In genomic region chr7:73657283-73657682, GRCm38 (mm10) we compare ENCODE assay signal across 15 mouse cellular contexts.
DNase-seq lines count a peak whose midpoint lies in the region; ATAC-seq lines count a peak whose summit lies in the region.
"Had no signal": no experiment of that assay in that cellular context is flagged by ENCODE, and none has a peak within 500 bp of the region (broad histone marks: within the 10 kb centered on the region; RNA-seq: fewer than 3 reads in every experiment).

No protein-coding gene starts in this region.

- no peaks in the 10 kb centered on the region for H3K9me3 ChIP-seq in embryonic facial prominence, embryonic 11.5 days (replicated peaks; ENCODE audit: control insufficient read depth, low read length)
- H3K9me3 ChIP-seq in embryonic facial prominence, embryonic 10.5 days = no peaks in the 10 kb centered on the region
- no peaks in the 10 kb centered on the region for H3K9me3 ChIP-seq in heart, embryonic 16.5 days (replicated peaks; ENCODE audit: control insufficient read depth, low read length)
- H3K9me3 ChIP-seq in midbrain, embryonic 10.5 days (replicated peaks) = no peaks in the 10 kb centered on the region
- H3K9me3 ChIP-seq: megakaryocyte, embryonic 14.5 days; neural tube, embryonic 13.5 days had no signal

- peak; percentile 6 for DNase-seq in embryonic facial prominence, embryonic 11.5 days (ENCODE audit: low spot score)
- DNase-seq in embryonic facial prominence, embryonic 10.5 days (ENCODE audit: low spot score) = no peak
- peak; percentile 54 for DNase-seq in adrenal gland, postnatal 14 days
- peak; percentile 77 to 82 for DNase-seq in kidney, postnatal 25 days
- no peak for DNase-seq in layer of hippocampus, adult 9-11 months
- no peak for DNase-seq in midbrain, embryonic 10.5 days (ENCODE audit: low spot score)
- DNase-seq: cerebellum, adult 9-10 months; thymus, postnatal 4 days had no signal

- no peak for ATAC-seq in embryonic facial prominence, embryonic 11.5 days (replicated peaks; ENCODE audit: insufficient number of reproducible peaks, low FRiP score, low TSS enrichment, low read depth)
- ATAC-seq in heart, embryonic 16.5 days (replicated peaks; ENCODE audit: extremely low read depth, insufficient read depth, low FRiP score) = peak; percentile 67
- ATAC-seq in inflammation-experienced regulatory T-cells, adult 6 months = no peak

- no peak overlapping the region for H3K4me3 ChIP-seq in embryonic facial prominence, embryonic 11.5 days (ENCODE audit: low read depth, low read length)
- no peak overlapping the region for H3K4me3 ChIP-seq in embryonic facial prominence, embryonic 10.5 days
- H3K4me3 ChIP-seq in heart, embryonic 16.5 days (ENCODE audit: low read length) = no peak overlapping the region
- H3K4me3 ChIP-seq in midbrain, embryonic 10.5 days = no peak overlapping the region
- H3K4me3 ChIP-seq: erythroblast, embryonic 14.5 days; left cerebral cortex, adult 2 months; megakaryocyte, embryonic 14.5 days; neural tube, embryonic 13.5 days had no signal

- no peaks in the 10 kb centered on the region; the same call in 1 of the 2 replicates for H3K4me1 ChIP-seq in embryonic facial prominence, embryonic 11.5 days (ENCODE audit: control insufficient read depth, insufficient read depth, low read length)
- peaks cover 6% of the 10 kb centered on the region for H3K4me1 ChIP-seq in embryonic facial prominence, embryonic 10.5 days
- H3K4me1 ChIP-seq in heart, embryonic 16.5 days (ENCODE audit: control insufficient read depth, insufficient read depth, low read length) = peaks cover 3% of the 10 kb centered on the region; the same call in 1 of the 2 replicates
- H3K4me1 ChIP-seq in midbrain, embryonic 10.5 days = no peaks in the 10 kb centered on the region

- no peaks in the 10 kb centered on the region for H3K27me3 ChIP-seq in embryonic facial prominence, embryonic 11.5 days (ENCODE audit: control insufficient read depth, insufficient read depth, low read length)
- peaks cover 4% of the 10 kb centered on the region; the same call in 1 of the 2 replicates for H3K27me3 ChIP-seq in embryonic facial prominence, embryonic 10.5 days (replicated peaks; ENCODE audit: low read depth, poor library complexity, severe bottlenecking)
- no peaks in the 10 kb centered on the region; the same call in 1 of the 2 replicates for H3K27me3 ChIP-seq in heart, embryonic 16.5 days (ENCODE audit: control insufficient read depth, insufficient read depth, low read length)
- H3K27me3 ChIP-seq in midbrain, embryonic 10.5 days (ENCODE audit: low read depth, poor library complexity, severe bottlenecking) = 0 out of 2 replicates have a peak, but pooled peaks cover 4% of the 10 kb centered on the region

- H3K27ac ChIP-seq in embryonic facial prominence, embryonic 11.5 days (replicated peaks; ENCODE audit: low read depth, low read length) = no peak overlapping the region
- no peak overlapping the region; the same call in 1 of the 2 replicates for H3K27ac ChIP-seq in embryonic facial prominence, embryonic 10.5 days (replicated peaks)
- no peak overlapping the region for H3K27ac ChIP-seq in heart, embryonic 16.5 days (ENCODE audit: low read length)
- H3K27ac ChIP-seq in midbrain, embryonic 10.5 days (replicated peaks) = no peak overlapping the region
- H3K27ac ChIP-seq: left cerebral cortex, adult 2 months; neural tube, embryonic 13.5 days had no signal

- 61% methylated on average over 7 of the region's 7 CpGs for WGBS in embryonic facial prominence, embryonic 11.5 days
- WGBS in embryonic facial prominence, embryonic 10.5 days = 71% methylated on average over 7 of the region's 7 CpGs
- 27% methylated on average over 7 of the region's 7 CpGs for WGBS in heart, embryonic 16.5 days
- 79% methylated on average over 7 of the region's 7 CpGs for WGBS in midbrain, embryonic 10.5 days

- no peak overlapping the region for H3K9ac ChIP-seq in embryonic facial prominence, embryonic 11.5 days (replicated peaks; ENCODE audit: low read length)
- H3K9ac ChIP-seq in heart, embryonic 16.5 days (ENCODE audit: low read length) = no peak overlapping the region
- H3K9ac ChIP-seq: neural tube, embryonic 13.5 days had no signal

- no peaks in the 10 kb centered on the region for H3K36me3 ChIP-seq in embryonic facial prominence, embryonic 11.5 days (replicated peaks; ENCODE audit: control insufficient read depth, insufficient read depth, low read depth, low read length)
- no peaks in the 10 kb centered on the region for H3K36me3 ChIP-seq in embryonic facial prominence, embryonic 10.5 days (replicated peaks)
- H3K36me3 ChIP-seq in heart, embryonic 16.5 days (ENCODE audit: control insufficient read depth, insufficient read depth) = no peaks in the 10 kb centered on the region
- no peaks in the 10 kb centered on the region for H3K36me3 ChIP-seq in midbrain, embryonic 10.5 days
- H3K36me3 ChIP-seq: neural tube, embryonic 13.5 days had no signal

- H3K4me2 ChIP-seq in embryonic facial prominence, embryonic 11.5 days (ENCODE audit: low read depth, low read length) = no peak overlapping the region
- no peak overlapping the region for H3K4me2 ChIP-seq in heart, embryonic 16.5 days (ENCODE audit: low read depth, low read length)
- H3K4me2 ChIP-seq: liver, embryonic 11.5 days; neural tube, embryonic 13.5 days had no signal

Comparison
In these comparisons a context has a peak if more than half of its experiments do, and no peak if none do; other contexts are left out.
1. DNase-seq: peak in embryonic facial prominence, embryonic 11.5 days (single experiment), adrenal gland, postnatal 14 days (single experiment) and kidney, postnatal 25 days (2 of 2); none in embryonic facial prominence, embryonic 10.5 days (single experiment), layer of hippocampus, adult 9-11 months (single experiment) and midbrain, embryonic 10.5 days (single experiment).